Mouse (Mus musculus): ENCODE results near the gene Cd300a.
A peak's percentile ranks its signal among the peaks of the same experiment; 100 is the strongest.

GRCm38 (mm10) chr11:114896085-114896484 lies 6.2 kb downstream of the Cd300a start:
- TF ChIP-seq CTCF (IDR thresholded peaks at IDR 0.05; ENCODE audit: low read depth, low read length) = no peak
- 0 out of 2 replicates have a peak, but pooled peaks have one; percentile 11 for TF ChIP-seq POLR2A (IDR thresholded peaks at IDR 0.05; ENCODE audit: borderline replicate concordance, low read depth, low read length)

All from bone marrow macrophage, adult 2 months (primary cell).